17 mouse cellular contexts compared by ENCODE assay signal in genomic region chr10:78171057-78171456, GRCm38 (mm10). TPM values are rescaled to one million over a fixed set of nuclear protein-coding genes. Genes with fewer than 3 reads are reported as not detected.
A peak's percentile ranks its signal among the peaks of the same experiment; 100 is the strongest.
DNase-seq lines count a peak whose midpoint lies in the region; ATAC-seq lines count a peak whose summit lies in the region.
"Had no signal": no experiment of that assay in that cellular context is flagged by ENCODE, and none has a peak within 500 bp of the region (broad histone marks: within the 10 kb centered on the region; RNA-seq: fewer than 3 reads in every experiment).

No protein-coding gene starts in this region.

- no peaks in the 10 kb centered on the region for H3K9me3 ChIP-seq in liver, embryonic 13.5 days (replicated peaks)
- H3K9me3 ChIP-seq in liver, embryonic 11.5 days (ENCODE audit: control insufficient read depth, low read length), result no peaks in the 10 kb centered on the region
- H3K9me3 ChIP-seq: embryonic facial prominence, embryonic 13.5 days; forebrain, embryonic 12.5 days; heart, embryonic 15.5 days; hindbrain, embryonic 15.5 days had no signal

- no peak overlapping the region for H3K9ac ChIP-seq in liver, embryonic 13.5 days
- H3K9ac ChIP-seq in liver, embryonic 11.5 days (ENCODE audit: low read depth, low read length), result no peak overlapping the region
- H3K9ac ChIP-seq: forebrain, embryonic 12.5 days; heart, embryonic 15.5 days; hindbrain, embryonic 15.5 days had no signal

- no peaks in the 10 kb centered on the region for H3K27me3 ChIP-seq in liver, embryonic 13.5 days
- H3K27me3 ChIP-seq in liver, embryonic 11.5 days (replicated peaks; ENCODE audit: control insufficient read depth, insufficient read depth, low read length), result no peaks in the 10 kb centered on the region
- H3K27me3 ChIP-seq: embryonic facial prominence, embryonic 13.5 days; forebrain, embryonic 12.5 days; heart, embryonic 15.5 days; hindbrain, embryonic 15.5 days had no signal

- 81% methylated on average over 7 of the region's 7 CpGs for WGBS in liver, embryonic 13.5 days (ENCODE audit: insufficient replicate concordance)
- 88% methylated on average over 7 of the region's 7 CpGs for WGBS in liver, embryonic 11.5 days

- peak; percentile 91 for DNase-seq in heart, adult 11 months
- DNase-seq in heart, postnatal 4 days, result no peak
- DNase-seq in liver, embryonic 13.5 days, result no peak
- DNase-seq in liver, embryonic 11.5 days (ENCODE audit: low spot score), result no peak
- peak; percentile 33 for DNase-seq in 3T3-L1 (ENCODE audit: low read depth, low spot score)
- DNase-seq in A20 (ENCODE audit: low read depth, low spot score), result peak; percentile 8
- no peak for DNase-seq in right cerebral cortex, postnatal 4 days
- DNase-seq: adrenal gland, postnatal 10 days; cerebellum, adult 2 months; cerebellum, postnatal 36 days; gastrocnemius, postnatal 10 days; heart, adult 2 months had no signal

- peaks cover 73% of the 10 kb centered on the region for H3K36me3 ChIP-seq in liver, embryonic 13.5 days
- peaks cover 46% of the 10 kb centered on the region for H3K36me3 ChIP-seq in liver, embryonic 11.5 days (ENCODE audit: control insufficient read depth, insufficient read depth, low read length)

- H3K27ac ChIP-seq in liver, embryonic 13.5 days, result peak overlapping the region; percentile 65
- H3K27ac ChIP-seq in liver, embryonic 11.5 days (ENCODE audit: low read depth, low read length), result no peak overlapping the region
- H3K27ac ChIP-seq: embryonic facial prominence, embryonic 13.5 days; forebrain, embryonic 12.5 days; heart, adult 2 months; heart, embryonic 15.5 days had no signal

- H3K4me1 ChIP-seq in liver, embryonic 13.5 days (replicated peaks), result peaks cover 29% of the 10 kb centered on the region
- H3K4me1 ChIP-seq in liver, embryonic 11.5 days (replicated peaks; ENCODE audit: control insufficient read depth, insufficient read depth, low read length), result peaks cover 14% of the 10 kb centered on the region

- H3K4me2 ChIP-seq in liver, embryonic 13.5 days, result no peak overlapping the region
- no peak overlapping the region for H3K4me2 ChIP-seq in liver, embryonic 11.5 days

- no peak overlapping the region for H3K4me3 ChIP-seq in liver, embryonic 13.5 days (replicated peaks)
- no peak overlapping the region for H3K4me3 ChIP-seq in liver, embryonic 11.5 days (ENCODE audit: low read depth, low read length)
- H3K4me3 ChIP-seq: embryonic facial prominence, embryonic 13.5 days; forebrain, embryonic 12.5 days; heart, adult 2 months; hindbrain, embryonic 15.5 days had no signal

- no peak for ATAC-seq in liver, embryonic 13.5 days (ENCODE audit: low read depth)
- ATAC-seq in liver, embryonic 11.5 days (replicated peaks; ENCODE audit: low FRiP score), result no peak
- ATAC-seq: forebrain, embryonic 16.5 days had no signal

RNA-seq across cellular contexts. Expression of gene D10Jhu81e, which starts 1.5 kb away (rescaled TPM):
- total RNA-seq in heart, postnatal 4 days (2021), result 100 to 1,000 TPM; 198 to 215 TPM
- 17.5 and 18.6 TPM in 2 replicates for polyA plus RNA-seq in liver, embryonic 13.5 days (2015; fragmentation: Nextera tagmentation; extraction: Ambion mirVana)
- polyA plus RNA-seq in liver, embryonic 11.5 days (2014; fragmentation: Nextera tagmentation; extraction: Ambion mirVana), result 22.9 and 24.3 TPM in 2 replicates

RNA-seq across cellular contexts. Expression of gene Pwp2, which starts 13.9 kb away (rescaled TPM):
- 10 to 100 TPM; 10.2 to 11.0 TPM for total RNA-seq in heart, postnatal 4 days (2021)
- polyA plus RNA-seq in liver, embryonic 13.5 days (2015; fragmentation: Nextera tagmentation; extraction: Ambion mirVana), result 16.6 and 18.9 TPM in 2 replicates
- 30.8 and 35.0 TPM in 2 replicates for polyA plus RNA-seq in liver, embryonic 11.5 days (2014; fragmentation: Nextera tagmentation; extraction: Ambion mirVana)

Comparison
In these comparisons a context has a peak if more than half of its experiments do, and no peak if none do; other contexts are left out.
1. DNase-seq: peak in heart, adult 11 months (single experiment), 3T3-L1 (single experiment) and A20 (single experiment); none in heart, postnatal 4 days (single experiment), liver, embryonic 13.5 days (single experiment), liver, embryonic 11.5 days (single experiment) and right cerebral cortex, postnatal 4 days (single experiment).